Mouse (Mus musculus): ENCODE measurements at regions not wholly inside any gene's neighbourhood (a gene's known extent, or its start where the extent isn't known, plus 50 kb on each side); places are given as distances from the start of the nearest gene placed in this dataset.

GRCm38 (mm10) chr19:15200792-15201191 lies 602.9 kb upstream of the Tle4 start:
- H3K9ac ChIP-seq (ENCODE audit: low read length), result no peak overlapping the region
- H3K27me3 ChIP-seq (ENCODE audit: control insufficient read depth, insufficient read depth, low read length), result no peaks in the 10 kb centered on the region
- no peak for ATAC-seq (replicated peaks; ENCODE audit: extremely low read depth, insufficient read depth, low FRiP score)
- no peak overlapping the region for H3K4me2 ChIP-seq (ENCODE audit: low read depth, low read length)
- H3K4me3 ChIP-seq (ENCODE audit: low read length), result no peak overlapping the region
- H3K27ac ChIP-seq (ENCODE audit: low read length), result no peak overlapping the region
- WGBS, result 74% methylated on average over 4 of the region's 4 CpGs
- H3K36me3 ChIP-seq (ENCODE audit: control insufficient read depth, insufficient read depth), result no peaks in the 10 kb centered on the region
- no peaks in the 10 kb centered on the region for H3K4me1 ChIP-seq (ENCODE audit: control insufficient read depth, insufficient read depth, low read length)
- H3K9me3 ChIP-seq (replicated peaks; ENCODE audit: control insufficient read depth, low read length), result no peaks in the 10 kb centered on the region

- 64% methylated on average over 2 of the region's 2 CpGs for WGBS
- Histone ChIP-seq H3K4me2 (ENCODE audit: low read depth, low read length) (no peak overlapping the region), H3K27ac (ENCODE audit: low read length) (no peak overlapping the region), H3K9ac (ENCODE audit: low read length) (no peak overlapping the region), H3K27me3 (ENCODE audit: control insufficient read depth, insufficient read depth, low read length) (no peaks in the 10 kb centered on the region), H3K4me1 (ENCODE audit: control insufficient read depth, insufficient read depth, low read length) (no peaks in the 10 kb centered on the region), H3K9me3 (replicated peaks; ENCODE audit: control insufficient read depth, low read length) (no peaks in the 10 kb centered on the region), H3K4me3 (ENCODE audit: low read length) (no peak overlapping the region), H3K36me3 (ENCODE audit: control insufficient read depth, insufficient read depth) (no peaks in the 10 kb centered on the region)
- no peak for ATAC-seq (replicated peaks; ENCODE audit: extremely low read depth, insufficient read depth, low FRiP score)
Measured at GRCm38 (mm10) chr19:15200361-15200760, 602.5 kb upstream of the Tle4 start.

- H3K27me3 ChIP-seq (ENCODE audit: control insufficient read depth, insufficient read depth, low read length), result no peaks in the 10 kb centered on the region
- ATAC-seq (replicated peaks; ENCODE audit: extremely low read depth, insufficient read depth, low FRiP score), result no peak
- WGBS, result 54% methylated on average over 1 of the region's 1 CpGs
Measured at GRCm38 (mm10) chr19:15199692-15200091, 601.8 kb upstream of the Tle4 start.

GRCm38 (mm10) chr19:15175221-15175620 lies 577.4 kb upstream of the Tle4 start:
- ATAC-seq (replicated peaks; ENCODE audit: extremely low read depth, insufficient read depth, low FRiP score), result no peak
- H3K27me3 ChIP-seq (ENCODE audit: control insufficient read depth, insufficient read depth, low read length), result no peaks in the 10 kb centered on the region
- H3K4me2 ChIP-seq (ENCODE audit: low read depth, low read length), result no peak overlapping the region
- H3K9ac ChIP-seq (ENCODE audit: low read length), result no peak overlapping the region
- no peaks in the 10 kb centered on the region for H3K4me1 ChIP-seq (ENCODE audit: control insufficient read depth, insufficient read depth, low read length)
- no peaks in the 10 kb centered on the region for H3K9me3 ChIP-seq (replicated peaks; ENCODE audit: control insufficient read depth, low read length)
- no peaks in the 10 kb centered on the region for H3K36me3 ChIP-seq (ENCODE audit: control insufficient read depth, insufficient read depth)
- no peak overlapping the region for H3K4me3 ChIP-seq (ENCODE audit: low read length)
- no peak overlapping the region for H3K27ac ChIP-seq (ENCODE audit: low read length)

More at GRCm38 (mm10) chr19:15199692-15200091, 601.8 kb upstream of the Tle4 start:
- Histone ChIP-seq H3K27ac (ENCODE audit: low read length) (no peak overlapping the region), H3K4me2 (ENCODE audit: low read depth, low read length) (no peak overlapping the region), H3K4me1 (ENCODE audit: control insufficient read depth, insufficient read depth, low read length) (no peaks in the 10 kb centered on the region), H3K36me3 (ENCODE audit: control insufficient read depth, insufficient read depth) (no peaks in the 10 kb centered on the region), H3K9me3 (replicated peaks; ENCODE audit: control insufficient read depth, low read length) (no peaks in the 10 kb centered on the region), H3K9ac (ENCODE audit: low read length) (no peak overlapping the region), H3K4me3 (ENCODE audit: low read length) (no peak overlapping the region)

- ATAC-seq (replicated peaks; ENCODE audit: extremely low read depth, insufficient read depth, low FRiP score), result no peak
- Histone ChIP-seq H3K4me3 (ENCODE audit: low read length) (no peak overlapping the region), H3K9me3 (replicated peaks; ENCODE audit: control insufficient read depth, low read length) (no peaks in the 10 kb centered on the region), H3K27me3 (ENCODE audit: control insufficient read depth, insufficient read depth, low read length) (no peaks in the 10 kb centered on the region), H3K4me2 (ENCODE audit: low read depth, low read length) (no peak overlapping the region), H3K27ac (ENCODE audit: low read length) (no peak overlapping the region), H3K9ac (ENCODE audit: low read length) (no peak overlapping the region), H3K4me1 (ENCODE audit: control insufficient read depth, insufficient read depth, low read length) (no peaks in the 10 kb centered on the region), H3K36me3 (ENCODE audit: control insufficient read depth, insufficient read depth) (no peaks in the 10 kb centered on the region)
- 39% methylated on average over 5 of the region's 5 CpGs for WGBS
Measured at GRCm38 (mm10) chr19:15173301-15173700, 575.5 kb upstream of the Tle4 start.

GRCm38 (mm10) chr19:15167184-15167583 lies 569.3 kb upstream of the Tle4 start:
- Histone ChIP-seq H3K4me3 (ENCODE audit: low read length) (no peak overlapping the region), H3K36me3 (ENCODE audit: control insufficient read depth, insufficient read depth) (no peaks in the 10 kb centered on the region), H3K9ac (ENCODE audit: low read length) (no peak overlapping the region), H3K4me2 (ENCODE audit: low read depth, low read length) (no peak overlapping the region), H3K27me3 (ENCODE audit: control insufficient read depth, insufficient read depth, low read length) (no peaks in the 10 kb centered on the region), H3K9me3 (replicated peaks; ENCODE audit: control insufficient read depth, low read length) (no peaks in the 10 kb centered on the region), H3K27ac (ENCODE audit: low read length) (no peak overlapping the region), H3K4me1 (ENCODE audit: control insufficient read depth, insufficient read depth, low read length) (no peaks in the 10 kb centered on the region)
- no peak for ATAC-seq (replicated peaks; ENCODE audit: extremely low read depth, insufficient read depth, low FRiP score)
- WGBS, result 58% methylated on average over 1 of the region's 1 CpGs

GRCm38 (mm10) chr19:15160641-15161040 lies 562.8 kb upstream of the Tle4 start:
- Histone ChIP-seq H3K9ac (ENCODE audit: low read length) (no peak overlapping the region), H3K27me3 (ENCODE audit: control insufficient read depth, insufficient read depth, low read length) (no peaks in the 10 kb centered on the region), H3K9me3 (replicated peaks; ENCODE audit: control insufficient read depth, low read length) (no peaks in the 10 kb centered on the region), H3K27ac (ENCODE audit: low read length) (no peak overlapping the region), H3K36me3 (ENCODE audit: control insufficient read depth, insufficient read depth) (no peaks in the 10 kb centered on the region), H3K4me2 (ENCODE audit: low read depth, low read length) (no peak overlapping the region), H3K4me1 (ENCODE audit: control insufficient read depth, insufficient read depth, low read length) (no peaks in the 10 kb centered on the region), H3K4me3 (ENCODE audit: low read length) (no peak overlapping the region)
- 45% methylated on average over 3 of the region's 3 CpGs for WGBS
- ATAC-seq (replicated peaks; ENCODE audit: extremely low read depth, insufficient read depth, low FRiP score), result no peak

- Histone ChIP-seq H3K27me3 (ENCODE audit: control insufficient read depth, insufficient read depth, low read length) (no peaks in the 10 kb centered on the region), H3K36me3 (ENCODE audit: control insufficient read depth, insufficient read depth) (no peaks in the 10 kb centered on the region), H3K4me3 (ENCODE audit: low read length) (no peak overlapping the region), H3K9ac (ENCODE audit: low read length) (no peak overlapping the region), H3K9me3 (replicated peaks; ENCODE audit: control insufficient read depth, low read length) (no peaks in the 10 kb centered on the region), H3K4me1 (ENCODE audit: control insufficient read depth, insufficient read depth, low read length) (no peaks in the 10 kb centered on the region), H3K4me2 (ENCODE audit: low read depth, low read length) (no peak overlapping the region), H3K27ac (ENCODE audit: low read length) (no peak overlapping the region)
- 87% methylated on average over 3 of the region's 3 CpGs for WGBS
- no peak for ATAC-seq (replicated peaks; ENCODE audit: extremely low read depth, insufficient read depth, low FRiP score)
Measured at GRCm38 (mm10) chr19:15158653-15159052, 560.8 kb upstream of the Tle4 start.

GRCm38 (mm10) chr19:15158177-15158576 lies 560.3 kb upstream of the Tle4 start:
- ATAC-seq (replicated peaks; ENCODE audit: extremely low read depth, insufficient read depth, low FRiP score), result no peak
- Histone ChIP-seq H3K4me3 (ENCODE audit: low read length) (no peak overlapping the region), H3K9ac (ENCODE audit: low read length) (no peak overlapping the region), H3K27me3 (ENCODE audit: control insufficient read depth, insufficient read depth, low read length) (no peaks in the 10 kb centered on the region), H3K9me3 (replicated peaks; ENCODE audit: control insufficient read depth, low read length) (no peaks in the 10 kb centered on the region), H3K27ac (ENCODE audit: low read length) (no peak overlapping the region), H3K4me1 (ENCODE audit: control insufficient read depth, insufficient read depth, low read length) (no peaks in the 10 kb centered on the region), H3K36me3 (ENCODE audit: control insufficient read depth, insufficient read depth) (no peaks in the 10 kb centered on the region), H3K4me2 (ENCODE audit: low read depth, low read length) (no peak overlapping the region)
- WGBS, result 76% methylated on average over 14 of the region's 14 CpGs

GRCm38 (mm10) chr19:15154693-15155092 lies 556.8 kb upstream of the Tle4 start:
- ATAC-seq (replicated peaks; ENCODE audit: extremely low read depth, insufficient read depth, low FRiP score), result peak; percentile 14; the same call in 1 of the 2 replicates
- Histone ChIP-seq H3K27me3 (ENCODE audit: control insufficient read depth, insufficient read depth, low read length) (no peaks in the 10 kb centered on the region), H3K4me1 (ENCODE audit: control insufficient read depth, insufficient read depth, low read length) (no peaks in the 10 kb centered on the region)

More at GRCm38 (mm10) chr19:15154693-15155092, 556.8 kb upstream of the Tle4 start:
- Histone ChIP-seq H3K27ac (ENCODE audit: low read length) (no peak overlapping the region), H3K4me2 (ENCODE audit: low read depth, low read length) (no peak overlapping the region), H3K4me3 (ENCODE audit: low read length) (no peak overlapping the region), H3K36me3 (ENCODE audit: control insufficient read depth, insufficient read depth) (no peaks in the 10 kb centered on the region), H3K9ac (ENCODE audit: low read length) (no peak overlapping the region), H3K9me3 (replicated peaks; ENCODE audit: control insufficient read depth, low read length) (no peaks in the 10 kb centered on the region)
- 50% methylated on average over 2 of the region's 2 CpGs for WGBS
